Mouse (Mus musculus) liver, embryonic 15.5 days (tissue): ENCODE data around the gene Il11ra2. TPM values are rescaled to one million over a fixed set of nuclear protein-coding genes. Genes with fewer than 3 reads are reported as not detected.
"Not testable (repeated sequence)": the region's sequence is repeated elsewhere in the genome, so short reads cannot be mapped to it uniquely, and the experiment has no call there.

ENCODE experiments used
- ATAC-seq: fragments of 200-750 bp; cut with Nextera tagmentation; 2 replicates; pipeline ENCODE4 v1.8.0; 2017; ENCODE audit warnings: moderate number of reproducible peaks, mild to moderate bottlenecking, moderate library complexity; ENCODE audit not compliant: insufficient read depth
- H3K27ac ChIP-seq: fragments of 300-500 bp; sonication (generic); replicated peaks from 2 replicates; pipeline ENCODE4 v1.5.1; 2015; ENCODE audit warnings: mild to moderate bottlenecking, inconsistent platforms
- H3K27me3 ChIP-seq: fragments of 300-500 bp; sonication (generic); 2 replicates; pipeline ENCODE4 v1.6.1; 2015; ENCODE audit warnings: mild to moderate bottlenecking, inconsistent platforms
- H3K36me3 ChIP-seq: fragments of 300-500 bp; sonication (generic); replicated peaks from 2 replicates; pipeline ENCODE4 v1.6.1; 2015; ENCODE audit warnings: moderate library complexity, mild to moderate bottlenecking, inconsistent platforms
- H3K4me1 ChIP-seq: fragments of 300-500 bp; sonication (generic); replicated peaks from 2 replicates; pipeline ENCODE4 v1.6.1; 2015; ENCODE audit warnings: inconsistent platforms
- H3K4me2 ChIP-seq: fragments of 300-500 bp; sonication (generic); 2 replicates; pipeline ENCODE4 v1.6.1; 2015; ENCODE audit warnings: moderate library complexity, mild to moderate bottlenecking, inconsistent platforms
- H3K4me3 ChIP-seq: fragments of 300-500 bp; sonication (generic); replicated peaks from 2 replicates; pipeline ENCODE4 v1.5.1; 2015; ENCODE audit warnings: mild to moderate bottlenecking, inconsistent platforms
- H3K9ac ChIP-seq: fragments of 300-500 bp; sonication (generic); 2 replicates; pipeline ENCODE4 v1.6.1; 2015; ENCODE audit warnings: moderate library complexity, mild to moderate bottlenecking, inconsistent platforms
- H3K9me3 ChIP-seq: fragments of 300-500 bp; sonication (generic); replicated peaks from 2 replicates; pipeline ENCODE4 v1.6.1; 2016; ENCODE audit warnings: inconsistent platforms
- WGBS: fragments of 180-500 bp; shearing (Covaris S2); methylation state at CpG from one replicate; pipeline ENCODE4 v1.1.7; 2015; ENCODE audit warnings: mixed read lengths; ENCODE audit not compliant: insufficient replicate concordance; 5-methylcytosine and 5-hydroxymethylcytosine counted together
- polyA plus RNA-seq: library from polyadenylated mRNA; unstranded; fragments of >200 nt; fragmentation: Nextera tagmentation; extraction: Ambion mirVana; gene quantifications from 2 replicates; pipeline ENCODE4 v1.2.1, GENCODE M21; 2015

Gene Il11ra2
- polyA plus RNA-seq = not detected in 2 replicates

DNA sequence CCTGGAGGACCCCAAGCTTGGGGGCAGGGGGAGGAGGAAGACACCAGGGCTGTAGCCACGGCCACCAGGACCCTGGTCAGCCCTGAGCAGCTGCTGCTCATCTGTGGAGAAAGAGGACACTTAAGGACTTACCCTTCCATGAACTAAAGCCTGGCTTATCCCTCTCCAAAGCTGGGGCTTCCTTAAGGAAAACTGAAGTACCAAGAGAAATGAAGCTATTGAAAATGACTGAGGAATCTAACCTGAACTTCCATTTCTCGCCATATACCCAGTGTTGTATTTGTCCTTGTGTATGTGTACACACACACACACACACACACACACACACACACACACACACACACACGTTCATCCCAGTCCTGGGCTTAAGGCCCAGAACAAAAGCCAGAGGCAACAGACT is at the start of gene Il11ra2:
Il11ra2 (minus strand) TSS at position 101 of the 400 bp plus-strand sequence.
- not testable (repeated sequence) for H3K27me3 ChIP-seq, H3K9ac ChIP-seq, H3K9me3 ChIP-seq, H3K4me2 ChIP-seq, H3K27ac ChIP-seq, ATAC-seq, H3K4me3 ChIP-seq, H3K36me3 ChIP-seq, H3K4me1 ChIP-seq
- no CpG with 5 or more reads among the region's 3 CpGs for WGBS

GRCm38 (mm10) chr4:42682183-42682524 is 20.5 kb upstream of the Il11ra2 start:
- no CpG with 5 or more reads among the region's 18 CpGs for WGBS
- ATAC-seq, H3K4me2 ChIP-seq, H3K4me3 ChIP-seq, H3K27me3 ChIP-seq, H3K27ac ChIP-seq, H3K4me1 ChIP-seq, H3K9ac ChIP-seq, H3K36me3 ChIP-seq, H3K9me3 ChIP-seq: not testable (repeated sequence)

DNA sequence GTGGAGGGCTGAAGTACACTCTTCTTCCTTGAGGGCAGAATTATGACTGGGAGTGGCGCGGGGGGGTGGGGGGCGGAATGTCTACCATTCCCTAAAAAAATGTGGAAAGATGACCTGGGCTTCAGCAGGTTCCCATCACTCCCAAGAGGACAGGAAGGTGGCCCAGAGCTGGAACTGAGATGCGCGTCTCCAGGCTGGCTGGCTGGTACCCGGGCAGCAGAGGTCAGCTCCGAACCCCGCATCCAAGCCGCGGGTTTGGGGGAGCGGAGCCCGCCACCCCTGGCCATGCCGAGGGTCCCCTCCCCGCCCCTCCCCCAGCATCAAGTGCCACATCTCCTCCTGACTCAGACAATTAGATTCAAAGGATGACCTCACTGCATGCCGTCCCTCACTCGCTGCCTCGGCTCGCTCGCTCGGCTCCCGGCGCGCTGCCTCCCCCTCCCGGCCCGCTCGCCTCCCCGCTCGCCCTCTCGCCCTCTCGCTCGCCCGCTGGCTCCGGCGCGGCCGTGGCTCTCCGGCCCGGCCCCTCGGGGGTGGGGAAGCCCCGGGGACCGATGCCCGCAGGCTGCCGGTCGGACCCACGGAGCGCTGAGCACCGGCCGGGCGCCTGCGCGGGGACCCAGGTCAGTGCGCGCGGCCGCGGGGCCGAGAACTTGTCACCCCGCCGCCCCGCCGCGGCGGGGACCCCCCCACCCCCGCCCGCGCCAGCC is 19.9 kb upstream of the Il11ra2 start:
- H3K27me3 ChIP-seq, H3K4me2 ChIP-seq, H3K9ac ChIP-seq, H3K36me3 ChIP-seq, H3K9me3 ChIP-seq, ATAC-seq, H3K4me3 ChIP-seq, H3K4me1 ChIP-seq, H3K27ac ChIP-seq: not testable (repeated sequence)
- no CpG with 5 or more reads among the region's 66 CpGs for WGBS

- H3K4me2 ChIP-seq, H3K27me3 ChIP-seq, H3K27ac ChIP-seq, H3K9me3 ChIP-seq, H3K4me1 ChIP-seq, H3K4me3 ChIP-seq, H3K36me3 ChIP-seq, H3K9ac ChIP-seq, ATAC-seq: not testable (repeated sequence)
- no CpG with 5 or more reads among the region's 32 CpGs for WGBS
Measured at GRCm38 (mm10) chr4:42680374-42681356, 19.0 kb upstream of the Il11ra2 start.

DNA sequence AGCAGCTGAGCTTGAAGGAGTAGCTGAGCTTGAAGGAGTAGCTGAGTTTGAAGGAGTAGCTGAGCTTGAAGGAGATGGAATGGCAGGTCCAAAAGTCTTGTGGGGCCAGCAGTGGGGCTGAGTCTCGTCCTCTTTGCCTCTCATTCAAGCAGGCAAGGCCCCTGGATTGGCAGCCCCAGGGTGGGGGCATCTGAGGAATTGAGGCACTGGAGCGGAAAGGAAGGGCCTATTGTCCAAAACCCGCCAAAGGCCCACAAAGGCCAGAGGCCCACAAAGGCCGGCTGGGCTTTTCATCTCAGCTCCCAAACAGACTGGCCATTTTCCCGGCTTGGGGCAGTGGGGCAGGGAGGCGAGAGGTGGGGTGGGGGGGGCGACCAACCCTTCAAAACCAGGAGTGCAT is 17.7 kb upstream of the Il11ra2 start:
- not testable (repeated sequence) for H3K4me3 ChIP-seq, H3K4me2 ChIP-seq, H3K4me1 ChIP-seq, ATAC-seq, H3K27me3 ChIP-seq, H3K27ac ChIP-seq, H3K36me3 ChIP-seq, H3K9me3 ChIP-seq, H3K9ac ChIP-seq
- no CpG with 5 or more reads among the region's 7 CpGs for WGBS

- H3K9ac ChIP-seq, H3K4me1 ChIP-seq, H3K27me3 ChIP-seq, H3K4me3 ChIP-seq, H3K36me3 ChIP-seq, H3K27ac ChIP-seq, H3K9me3 ChIP-seq, H3K4me2 ChIP-seq, ATAC-seq: not testable (repeated sequence)
- WGBS = no CpG with 5 or more reads among the region's 4 CpGs
Measured at GRCm38 (mm10) chr4:42675415-42675814, 13.7 kb upstream of the Il11ra2 start.

- H3K4me2 ChIP-seq, H3K4me3 ChIP-seq, H3K27me3 ChIP-seq, H3K4me1 ChIP-seq, H3K9ac ChIP-seq, ATAC-seq, H3K36me3 ChIP-seq, H3K9me3 ChIP-seq, H3K27ac ChIP-seq: not testable (repeated sequence)
- no CpG with 5 or more reads among the region's 9 CpGs for WGBS
Measured at GRCm38 (mm10) chr4:42654951-42655350, 6.7 kb downstream of the Il11ra2 start, which contains the start of gene Ccl27b. TSS of gene Ccl27b (plus strand) at chr4:42655251.

DNA sequence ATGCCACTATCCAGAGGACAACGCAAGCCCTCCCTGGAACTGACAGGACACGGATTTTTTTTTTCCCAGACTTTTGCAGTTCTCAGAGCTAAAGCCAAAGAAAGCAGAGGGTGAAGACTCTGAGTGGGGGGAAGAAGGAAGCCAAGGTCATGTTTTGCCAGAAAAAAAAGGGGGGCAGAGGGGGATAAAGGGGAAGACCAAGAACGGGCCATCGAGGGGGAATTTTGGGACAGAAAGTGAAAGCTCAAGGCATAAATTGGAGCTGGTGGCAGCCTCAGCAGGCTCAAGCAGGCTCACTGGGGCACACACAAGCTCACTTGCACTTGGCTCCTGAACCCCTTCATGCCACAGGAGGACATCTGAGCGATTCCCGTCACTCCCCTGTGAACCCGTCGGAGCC is 32.3 kb downstream of the Il11ra2 start, which contains the start of gene Gm2564:
Gm2564 (plus strand) TSS at position 301 of the 400 bp plus-strand sequence.
- H3K27me3 ChIP-seq, H3K4me1 ChIP-seq, H3K4me3 ChIP-seq, ATAC-seq, H3K4me2 ChIP-seq, H3K27ac ChIP-seq, H3K36me3 ChIP-seq, H3K9ac ChIP-seq, H3K9me3 ChIP-seq: not testable (repeated sequence)
- no CpG with 5 or more reads among the region's 8 CpGs for WGBS

DNA sequence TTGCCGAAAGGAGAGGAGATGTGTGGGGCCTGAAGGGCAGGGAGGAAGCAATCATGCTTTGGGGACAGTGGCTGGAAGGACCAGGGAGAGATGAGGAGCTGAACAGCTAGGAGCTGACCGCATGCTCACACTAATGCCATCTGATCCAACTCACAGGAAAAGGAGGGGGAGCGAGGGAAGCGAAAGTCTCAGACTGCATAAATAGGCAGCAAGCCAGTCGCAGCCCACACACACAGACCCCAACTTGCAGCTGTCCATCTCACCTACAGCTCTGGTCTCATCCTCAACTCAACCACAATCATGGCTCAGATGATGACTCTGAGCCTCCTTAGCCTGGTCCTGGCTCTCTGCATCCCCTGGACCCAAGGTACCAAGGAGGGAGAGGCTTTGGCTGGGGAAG is 49.8 kb downstream of the Il11ra2 start, which contains the start of gene Gm10591:
Gm10591 (plus strand) TSS at position 301 of the 400 bp plus-strand sequence.
- H3K4me1 ChIP-seq, ATAC-seq, H3K4me2 ChIP-seq, H3K9ac ChIP-seq, H3K4me3 ChIP-seq, H3K36me3 ChIP-seq, H3K27me3 ChIP-seq, H3K9me3 ChIP-seq, H3K27ac ChIP-seq: not testable (repeated sequence)
- WGBS = no CpG with 5 or more reads among the region's 5 CpGs
